ENCODE assay signal across 10 mouse cellular contexts in genomic region chr13:89548203-89548740, GRCm38 (mm10). TPM values are rescaled to one million over a fixed set of nuclear protein-coding genes. Genes with fewer than 3 reads are reported as not detected.
DNase-seq lines count a peak whose midpoint lies in the region; ATAC-seq and TF ChIP-seq lines count a peak whose summit lies in the region.
"Had no signal": no experiment of that assay in that cellular context is flagged by ENCODE, and none has a peak within 500 bp of the region (broad histone marks: within the 10 kb centered on the region; RNA-seq: fewer than 3 reads in every experiment).

No protein-coding gene starts in this region.

- no peaks in the 10 kb centered on the region for H3K27me3 ChIP-seq in hindbrain, postnatal 0 days (ENCODE audit: insufficient read depth, low read length)
- H3K27me3 ChIP-seq: lung, embryonic 15.5 days; stomach, embryonic 15.5 days had no signal

- H3K36me3 ChIP-seq in hindbrain, postnatal 0 days (ENCODE audit: insufficient read depth, low read length), result no peaks in the 10 kb centered on the region
- H3K36me3 ChIP-seq: lung, embryonic 15.5 days; stomach, embryonic 15.5 days had no signal

- H3K4me1 ChIP-seq in hindbrain, postnatal 0 days (ENCODE audit: insufficient read depth, low read length), result no peaks in the 10 kb centered on the region
- H3K4me1 ChIP-seq: lung, embryonic 15.5 days; stomach, embryonic 15.5 days had no signal

- ATAC-seq in common myeloid progenitor, adult 5-6 weeks (replicated peaks; ENCODE audit: low read depth, poor library complexity, severe bottlenecking), result peak; percentile 80
- no peak for ATAC-seq in hindbrain, postnatal 0 days

- intact Hi-C loops in left cerebral cortex, postnatal 4 days (cut with DNase I), result loop anchor here (5.0 kb wide), 1 partner anchor 89 kb away; no protein-coding TSS in a partner anchor

- no peak overlapping the region for H3K27ac ChIP-seq in hindbrain, postnatal 0 days
- H3K27ac ChIP-seq: lung, embryonic 15.5 days; stomach, embryonic 15.5 days had no signal

- no peak overlapping the region for H3K4me2 ChIP-seq in hindbrain, postnatal 0 days (ENCODE audit: low read depth, low read length)
- H3K4me2 ChIP-seq: lung, embryonic 15.5 days; stomach, embryonic 15.5 days had no signal

- H3K9me3 ChIP-seq in hindbrain, postnatal 0 days (ENCODE audit: low read length), result no peaks in the 10 kb centered on the region
- H3K9me3 ChIP-seq: lung, embryonic 15.5 days; stomach, embryonic 15.5 days had no signal

- no peak overlapping the region for H3K9ac ChIP-seq in hindbrain, postnatal 0 days (replicated peaks; ENCODE audit: low read length)
- H3K9ac ChIP-seq: lung, embryonic 15.5 days; stomach, embryonic 15.5 days had no signal

- 14% methylated on average over 2 of the region's 2 CpGs for WGBS in hindbrain, postnatal 0 days

- TF ChIP-seq CTCF in hindbrain, postnatal 0 days (IDR thresholded peaks at IDR 0.05; ENCODE audit: low read depth), result peak; percentile 76

- H3K4me3 ChIP-seq in hindbrain, postnatal 0 days (ENCODE audit: low read length), result no peak overlapping the region
- H3K4me3 ChIP-seq: lung, embryonic 15.5 days; stomach, embryonic 15.5 days had no signal

- peak; percentile 54 for DNase-seq in layer of hippocampus, adult 11-12 months (ENCODE audit: low spot score)
- DNase-seq in layer of hippocampus, adult 9-10 months (ENCODE audit: low spot score), result no peak
- peak; percentile 71 for DNase-seq in NIH3T3 (ENCODE audit: low read depth)
- DNase-seq in hindbrain, postnatal 0 days (ENCODE audit: low spot score), result peak; percentile 64
- DNase-seq in left cerebral cortex, postnatal 4 days, result peak; percentile 60
- DNase-seq in retina, postnatal 7 days (ENCODE audit: low read depth, low spot score), result peak; percentile 17
- DNase-seq in spleen, adult 12 weeks (ENCODE audit: low spot score), result no peak

RNA-seq across cellular contexts. Expression of gene Hapln1, which starts 8.7 kb away (rescaled TPM):
- not detected in 2 replicates for total RNA-seq in common myeloid progenitor, adult 5-6 weeks (2017)
- 1.6 and 3.0 TPM in 2 replicates for total RNA-seq in hindbrain, postnatal 0 days (2014; rRNA removed)
- polyA plus RNA-seq in hindbrain, postnatal 0 days (2015; fragmentation: Nextera tagmentation; extraction: Ambion mirVana), result 1.6 and 2.1 TPM in 2 replicates
- total RNA-seq in left cerebral cortex, postnatal 4 days (2021), result 10 to 100 TPM; 10.7 to 12.6 TPM

Comparison
In these comparisons a context has a peak if more than half of its experiments do, and no peak if none do; other contexts are left out.
1. DNase-seq: peak in layer of hippocampus, adult 11-12 months (single experiment), NIH3T3 (single experiment), hindbrain, postnatal 0 days (single experiment), left cerebral cortex, postnatal 4 days (single experiment) and retina, postnatal 7 days (single experiment); none in layer of hippocampus, adult 9-10 months (single experiment) and spleen, adult 12 weeks (single experiment).